Mouse (Mus musculus) layer of hippocampus, adult 18-20 months (tissue): ENCODE results near the gene Kdm5a. TPM values are rescaled to one million over a fixed set of nuclear protein-coding genes. Genes with fewer than 3 reads are reported as not detected.

ENCODE experiments used
- DNase-seq, 2 experiments: peaks; one replicate each; pipeline ENCODE4 v3.0.0; 2022; ENCODE audit warnings: low spot score in 2 of 2
- long read RNA-seq: library from polyadenylated mRNA; stranded (forward); transcript quantifications from one replicate; pipeline ENCODE4 v2.0.0, GENCODE M21; 2021
- total RNA-seq, 2 experiments: library from RNA; stranded (reverse); gene quantifications; 2 replicates each; pipeline ENCODE4 v1.2.3; 2021

The Kdm5a gene
- total RNA-seq = 10 to 100 TPM; 42.9 to 45.2 TPM
- long read RNA-seq, full-length matches to known transcripts = 5 of 13 reads
- long read RNA-seq, partial matches to known transcripts = 6 of 13 reads
- long read RNA-seq, other reads (novel, unspliced or antisense) = 2 of 13 reads

DNA sequence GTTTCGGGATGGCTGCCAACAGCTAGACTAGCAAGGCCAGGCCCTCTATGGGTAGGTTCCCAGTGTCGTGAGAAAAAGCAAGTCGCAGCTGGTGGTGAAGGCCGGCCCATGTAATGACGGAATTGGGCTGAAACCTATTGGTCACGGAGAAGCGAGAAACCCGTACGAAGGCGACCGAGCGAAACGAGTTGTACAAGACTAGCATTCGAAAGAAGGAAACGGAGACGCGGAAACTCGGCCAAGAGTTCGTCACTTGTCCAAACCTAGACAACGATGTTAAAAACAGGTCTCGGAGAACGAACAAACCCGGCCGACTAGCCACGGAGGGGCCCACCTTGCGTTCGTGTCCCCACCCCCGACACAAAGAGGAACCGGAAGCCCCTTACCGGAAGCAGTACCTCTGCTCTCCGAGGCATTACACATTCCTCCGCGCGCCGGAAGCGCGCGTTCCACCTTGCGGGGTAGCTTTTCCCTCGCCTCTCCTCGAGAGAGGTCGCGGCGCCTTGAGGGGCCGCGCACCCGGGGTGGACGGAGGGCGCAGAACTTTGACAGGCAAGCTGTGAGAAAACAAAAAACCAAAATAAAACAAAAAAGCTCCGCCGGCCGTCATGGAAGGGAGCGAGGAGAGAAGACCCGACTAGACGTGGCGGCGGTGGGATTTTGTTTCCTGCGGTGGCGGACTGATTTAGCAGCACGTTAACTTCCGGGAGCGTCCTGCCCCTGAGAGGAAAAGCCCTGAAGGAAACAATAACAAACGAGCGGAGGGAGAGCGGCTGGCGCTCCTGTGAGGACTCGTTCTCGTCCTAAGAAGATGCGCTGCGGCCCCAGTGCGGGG lies at the start of gene Kdm5a, which contains the start of gene Ccdc77:
Gene Kdm5a (plus strand): TSS at position 437 of the 835 bp plus-strand sequence.
Gene Ccdc77 (minus strand): TSS at position 687 of the 835 bp plus-strand sequence.
- peak; percentile 92 to 96 for DNase-seq

DNA sequence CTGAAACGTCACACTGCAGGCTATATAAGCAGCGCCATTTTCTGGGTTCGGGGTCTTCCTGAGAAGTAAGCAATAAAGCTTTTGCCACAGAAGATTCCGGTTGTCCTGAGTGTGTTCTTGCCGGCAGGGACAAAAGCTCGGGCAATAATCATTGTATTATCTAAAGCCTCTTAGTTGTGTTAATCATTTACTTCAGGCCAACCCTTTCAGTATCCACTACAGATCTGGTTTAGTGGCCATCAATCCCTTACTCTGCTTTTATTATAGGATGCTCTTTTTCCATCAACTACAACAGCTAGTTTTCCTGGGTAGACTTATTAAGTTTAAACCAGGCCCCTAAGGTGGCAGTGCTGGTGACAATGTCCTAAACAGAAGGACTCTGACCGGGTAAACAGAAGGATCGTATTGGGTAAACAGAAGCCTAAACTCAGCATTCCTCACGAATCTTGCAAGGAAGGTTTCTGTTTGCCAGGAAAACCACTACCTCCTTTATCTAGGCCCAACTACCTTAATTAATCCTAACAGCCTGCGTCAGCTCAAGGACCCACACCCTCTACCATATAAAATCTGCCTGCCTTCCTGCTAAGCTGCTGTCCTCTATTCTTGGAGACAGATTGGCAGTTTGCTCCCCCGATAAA lies 45.5 kb upstream of the Kdm5a start:
- no peak for DNase-seq

DNA sequence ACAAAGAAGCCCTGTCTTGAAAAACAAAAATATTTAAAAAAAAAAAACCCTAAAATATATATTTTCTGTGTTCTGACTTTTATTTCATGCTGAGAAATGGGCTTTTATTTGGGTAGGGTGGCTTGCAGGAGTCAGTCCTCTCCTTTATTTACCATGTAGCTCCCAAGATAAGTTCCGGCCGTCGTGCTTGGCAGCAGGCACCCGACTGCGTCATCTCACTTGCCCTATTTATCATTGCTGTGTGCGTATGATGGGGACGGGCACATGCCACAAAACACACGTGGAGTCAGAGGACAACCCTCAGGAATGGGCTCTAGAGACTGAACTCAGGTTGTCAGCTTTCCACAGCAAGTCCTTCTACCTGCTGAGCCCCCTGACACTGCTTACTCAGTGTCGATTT lies 44.8 kb upstream of the Kdm5a start:
- DNase-seq = no peak

DNA sequence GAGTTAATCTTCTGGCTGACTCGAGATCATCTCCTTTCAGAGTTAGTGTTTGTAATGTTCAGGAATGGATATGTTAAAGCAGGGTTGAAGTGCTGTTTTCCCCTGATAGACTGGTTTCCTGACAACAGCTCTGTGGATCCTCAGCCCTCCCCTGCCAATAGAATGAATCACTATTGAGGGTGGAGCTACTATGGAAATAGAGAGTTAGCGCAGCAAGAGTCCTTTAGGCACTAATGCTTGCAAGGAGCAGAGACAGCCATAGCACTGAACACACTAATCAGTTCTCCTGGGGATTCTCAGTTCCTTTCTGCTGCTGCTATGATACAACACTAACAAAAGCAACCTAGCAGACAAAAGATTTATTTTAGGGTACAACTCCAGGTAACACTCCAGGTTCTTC lies 43.6 kb upstream of the Kdm5a start:
- DNase-seq = peak in 1 of 2 experiments; percentile 4

DNA sequence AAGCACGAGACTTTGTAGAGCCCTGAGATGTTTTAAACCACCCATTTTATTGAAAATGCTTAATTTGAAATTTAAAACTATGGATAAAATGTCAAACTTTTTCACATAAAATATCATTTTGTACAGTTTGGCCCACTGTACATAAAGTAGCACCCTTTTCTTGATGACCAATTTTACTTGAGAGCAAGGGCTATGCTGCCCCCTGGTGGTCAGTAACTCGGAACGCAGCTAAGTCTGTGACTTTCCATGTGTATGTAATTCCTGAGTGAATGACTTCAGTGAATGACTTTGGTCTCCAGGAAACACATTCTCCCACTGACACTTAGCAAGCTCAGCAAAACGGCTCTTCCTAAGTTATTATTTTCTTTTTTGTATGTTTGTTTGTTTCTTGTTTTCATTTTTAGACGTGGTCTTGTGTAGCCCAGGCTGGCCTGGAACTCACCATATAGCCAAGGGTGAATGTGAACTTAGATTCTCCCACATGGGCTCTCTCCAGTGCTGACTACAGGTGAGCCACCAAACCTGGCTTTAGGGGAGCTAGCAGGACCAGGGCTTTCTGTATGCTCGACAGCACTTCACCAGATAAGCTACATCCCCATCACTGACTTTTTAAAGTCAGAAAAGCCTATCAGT lies 39.5 kb upstream of the Kdm5a start:
- DNase-seq = peak; percentile 25 to 85

DNA sequence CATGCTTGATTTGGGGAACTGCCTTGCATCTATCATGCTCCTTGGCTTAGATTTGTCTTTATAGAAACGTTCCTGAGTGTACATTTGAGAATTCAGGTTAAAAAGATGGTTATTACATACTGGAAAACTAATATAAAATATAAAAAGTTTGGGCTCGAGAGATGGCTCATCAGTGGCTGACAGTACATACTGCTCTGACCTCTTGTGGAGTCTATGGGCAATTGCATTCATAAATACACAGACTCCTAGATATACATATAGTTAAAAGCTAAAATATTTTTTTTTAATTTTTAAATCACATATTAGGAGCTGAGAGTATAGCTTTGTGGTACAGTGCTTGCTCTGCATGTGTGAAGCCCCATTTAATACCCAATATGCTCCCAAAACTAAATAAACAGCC lies 31.6 kb upstream of the Kdm5a start:
- no peak for DNase-seq

DNA sequence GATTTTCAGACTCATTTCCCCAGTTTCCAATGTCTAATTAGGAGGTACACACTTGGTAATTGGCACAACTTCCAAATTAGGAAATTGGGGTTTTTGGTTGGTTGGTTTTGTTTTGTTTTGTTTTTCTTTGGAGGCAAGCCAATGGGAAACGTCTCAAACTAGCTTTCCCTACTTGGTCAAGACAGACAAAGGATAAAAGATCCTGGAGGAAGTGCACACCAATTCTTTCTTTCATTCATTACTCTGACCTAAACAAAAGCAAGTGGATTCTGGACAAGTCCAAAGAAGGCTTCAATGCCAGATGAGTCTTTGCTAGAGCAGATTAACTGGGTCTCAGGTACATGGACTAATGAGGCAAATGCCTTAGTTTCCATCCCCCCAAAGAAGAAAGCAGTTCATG lies 19.9 kb upstream of the Kdm5a start:
- DNase-seq = no peak

DNA sequence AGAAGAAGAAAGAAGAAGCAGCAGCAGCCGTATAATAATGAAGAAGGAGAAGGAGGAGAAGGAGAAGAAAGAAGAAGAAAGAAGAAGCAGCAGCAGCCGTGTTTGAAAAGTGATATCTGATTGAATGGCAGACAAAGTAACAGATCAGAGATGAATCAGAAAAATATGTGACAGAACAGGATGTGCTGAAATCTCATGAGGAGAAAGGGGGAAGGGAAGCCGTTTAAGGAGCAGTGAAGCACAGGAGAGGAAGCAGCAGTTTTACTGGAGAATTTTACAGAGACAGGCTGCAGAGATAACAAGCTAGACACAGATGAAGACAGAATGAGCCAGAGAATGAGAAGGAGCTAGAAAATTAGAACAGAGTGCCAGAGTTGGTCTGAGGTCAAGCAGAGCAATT lies 14.9 kb upstream of the Kdm5a start:
- no peak for DNase-seq

DNA sequence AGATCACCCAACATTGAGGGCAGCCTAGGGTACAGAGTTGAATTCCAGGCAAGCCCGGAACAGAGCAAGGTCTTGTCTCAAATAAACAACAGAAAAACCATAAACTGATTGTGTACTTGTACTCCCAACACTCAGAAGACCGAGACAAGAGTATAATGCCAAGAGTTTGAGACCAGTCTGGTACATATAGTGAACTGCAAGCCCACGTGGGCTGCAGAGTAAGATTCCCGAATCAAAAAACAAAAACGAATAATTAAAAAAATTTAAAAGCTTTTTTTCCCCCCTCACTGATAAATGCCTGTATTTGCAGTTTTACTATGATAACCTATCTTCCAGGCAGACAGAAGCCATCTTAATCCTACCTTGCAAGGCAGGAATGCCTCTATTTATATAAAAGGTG lies 7.4 kb upstream of the Kdm5a start:
- DNase-seq = no peak

DNA sequence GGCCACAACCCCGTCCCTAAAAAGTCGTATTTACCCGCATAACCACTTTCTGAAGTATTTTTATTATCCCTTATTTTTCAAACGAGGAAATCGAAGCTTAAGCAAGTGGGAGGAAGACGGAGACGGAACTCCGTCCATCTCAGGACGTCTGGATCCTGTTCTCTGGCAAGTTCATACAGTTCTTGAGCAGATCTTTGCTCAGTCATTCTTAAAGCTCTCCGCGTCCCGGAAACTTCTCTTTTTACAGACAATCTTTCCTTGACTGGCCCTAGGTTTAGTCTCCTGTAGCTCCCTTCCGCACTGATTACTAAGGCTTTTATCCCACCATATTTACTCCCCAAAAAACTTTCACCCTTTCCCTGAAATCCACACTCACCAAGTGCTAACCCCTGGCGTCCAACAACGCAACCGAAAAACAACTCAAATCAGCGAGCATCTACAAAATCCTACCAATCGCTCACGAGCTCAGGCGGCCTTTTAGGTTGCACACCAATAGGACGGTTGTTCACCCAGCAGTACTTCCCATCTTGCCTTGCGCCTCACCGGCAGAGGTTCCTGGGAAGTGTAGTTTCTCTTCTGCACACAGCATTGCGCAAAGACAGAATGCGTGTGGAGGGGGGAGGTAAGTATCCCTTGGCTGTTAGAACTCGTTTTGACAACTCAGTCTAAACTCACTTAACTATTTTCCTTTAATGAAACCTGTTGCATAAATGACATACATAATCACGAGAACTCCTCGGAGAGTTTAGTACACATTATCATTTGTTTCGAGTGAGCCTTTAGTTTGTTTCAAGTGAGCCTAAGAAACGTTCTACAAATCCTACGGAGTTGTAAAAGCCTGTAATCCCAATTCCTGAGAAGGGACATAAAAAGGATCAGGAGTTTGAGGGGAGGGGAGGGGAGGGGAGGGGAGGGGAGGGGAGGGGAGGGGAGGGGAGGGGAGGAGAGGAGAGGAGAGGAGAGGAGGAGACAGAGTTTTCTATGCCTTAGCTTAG lies 6.7 kb upstream of the Kdm5a start:
- peak; percentile 83 to 92 for DNase-seq

DNA sequence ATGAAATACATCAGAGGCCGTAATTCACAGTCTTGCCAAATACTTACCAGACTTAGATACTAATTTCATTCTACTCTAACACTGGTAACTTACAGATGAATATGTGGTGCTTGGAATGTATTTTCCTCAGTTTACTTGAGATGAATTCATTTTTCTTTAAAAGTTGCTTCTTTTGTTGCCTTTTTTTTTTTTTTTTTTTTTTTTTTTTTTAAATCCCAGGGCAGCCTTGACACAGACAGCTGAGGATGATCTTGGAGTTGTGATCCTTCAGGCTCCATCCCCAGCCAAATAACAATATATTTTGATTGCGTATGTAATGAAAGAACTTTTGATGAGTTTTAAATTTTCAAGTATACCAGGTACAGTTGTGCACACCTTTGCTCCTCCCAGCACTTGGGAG lies 1.8 kb upstream of the Kdm5a start:
- no peak for DNase-seq

DNA sequence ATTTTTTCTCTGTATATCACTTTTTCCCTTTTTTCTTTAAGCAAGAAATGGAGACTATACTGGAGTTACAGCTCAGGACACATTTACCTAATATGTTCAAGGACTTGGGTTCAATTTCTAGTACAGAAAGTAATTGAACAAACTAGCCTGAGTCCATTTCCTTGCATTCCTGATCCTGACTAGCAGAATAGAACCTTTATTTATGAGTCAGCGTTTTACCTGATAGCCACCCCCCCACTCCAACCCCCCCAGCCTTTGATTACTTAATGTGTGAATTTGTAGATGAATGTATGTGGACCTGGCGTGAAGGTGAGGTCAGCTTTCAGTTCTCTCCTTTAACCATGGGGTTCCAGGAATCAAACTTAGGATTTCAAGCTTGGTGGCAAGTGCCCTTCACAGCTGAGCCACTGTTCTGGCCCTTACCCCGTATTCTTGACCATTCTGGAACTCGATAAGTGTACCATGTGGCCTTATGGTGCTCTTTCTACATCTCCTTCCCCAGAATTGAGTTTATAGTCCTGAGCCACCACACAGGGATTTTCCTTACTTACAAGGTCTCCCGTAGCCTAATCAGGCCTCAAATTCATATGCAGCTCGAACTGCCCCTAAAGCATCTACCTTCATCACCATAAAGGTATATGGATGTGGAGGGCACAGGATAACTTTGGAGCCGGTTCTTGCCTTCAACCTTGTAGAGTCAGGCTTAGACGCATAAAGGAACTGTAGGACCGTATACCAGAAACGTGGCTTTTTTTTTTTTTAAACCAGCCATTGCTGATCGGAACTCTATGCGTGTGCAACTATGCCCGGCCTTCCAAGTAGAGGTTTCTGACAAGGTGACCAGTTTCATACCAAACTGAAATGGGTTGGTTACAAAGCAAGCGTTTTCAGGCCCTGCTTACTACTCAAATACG lies 893 bp upstream of the Kdm5a start:
- DNase-seq = no peak

DNA sequence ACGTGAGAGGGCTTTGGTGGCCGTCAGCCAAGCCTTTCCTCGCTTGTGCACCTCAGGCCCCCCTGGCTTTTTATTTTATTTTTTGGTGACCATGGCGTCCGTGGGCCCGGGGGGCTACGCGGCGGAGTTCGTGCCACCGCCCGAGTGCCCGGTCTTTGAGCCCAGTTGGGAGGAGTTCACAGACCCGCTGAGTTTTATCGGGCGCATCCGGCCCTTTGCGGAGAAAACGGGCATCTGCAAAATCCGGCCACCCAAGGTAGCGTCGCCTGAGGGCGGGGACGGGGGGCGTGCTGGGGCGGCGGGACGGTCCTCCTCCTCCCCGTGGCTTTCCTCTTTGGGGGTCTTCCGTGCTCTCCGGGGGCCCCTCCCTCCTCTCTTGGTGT lies 590 bp downstream of the Kdm5a start:
- no peak for DNase-seq

DNA sequence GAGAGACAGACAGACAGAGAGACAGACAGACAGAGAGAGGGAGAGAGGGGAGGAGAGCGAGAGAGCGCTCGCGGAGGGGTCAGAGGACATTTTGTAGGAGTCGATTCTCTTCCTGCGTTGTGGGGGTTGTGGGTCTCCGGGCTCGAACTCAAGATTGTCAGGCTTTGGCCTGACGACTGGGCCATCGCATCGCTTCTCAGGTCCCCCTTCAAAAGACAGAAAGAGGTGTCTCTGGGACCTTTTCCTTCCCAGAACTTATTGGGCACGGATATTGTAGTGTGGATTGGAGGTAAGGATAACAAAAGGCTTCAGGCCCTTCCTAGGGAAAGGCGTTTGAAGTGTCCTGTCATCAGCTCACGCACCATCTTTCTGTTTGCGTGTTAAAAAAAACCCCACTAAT lies 1.1 kb downstream of the Kdm5a start:
- no peak for DNase-seq

DNA sequence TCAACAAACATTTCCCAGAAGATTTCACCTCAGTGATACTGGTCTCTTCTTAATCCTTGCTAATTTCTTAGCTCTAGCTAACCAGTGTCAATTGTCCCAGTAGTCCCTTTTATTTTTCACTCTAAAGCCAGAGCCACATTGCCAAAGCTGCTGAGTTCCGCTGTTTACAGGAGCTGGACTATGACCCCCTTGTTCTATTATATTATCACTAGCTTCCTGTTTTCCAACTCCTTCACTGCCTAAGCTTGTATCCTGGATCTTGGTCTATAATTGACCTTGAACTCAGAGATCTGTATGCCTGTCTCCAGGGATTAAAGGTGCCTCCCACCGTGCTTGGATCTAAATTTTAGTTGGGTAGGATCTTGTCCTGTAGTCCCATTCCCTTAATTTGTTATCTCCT lies 12.8 kb downstream of the Kdm5a start:
- no peak for DNase-seq

DNA sequence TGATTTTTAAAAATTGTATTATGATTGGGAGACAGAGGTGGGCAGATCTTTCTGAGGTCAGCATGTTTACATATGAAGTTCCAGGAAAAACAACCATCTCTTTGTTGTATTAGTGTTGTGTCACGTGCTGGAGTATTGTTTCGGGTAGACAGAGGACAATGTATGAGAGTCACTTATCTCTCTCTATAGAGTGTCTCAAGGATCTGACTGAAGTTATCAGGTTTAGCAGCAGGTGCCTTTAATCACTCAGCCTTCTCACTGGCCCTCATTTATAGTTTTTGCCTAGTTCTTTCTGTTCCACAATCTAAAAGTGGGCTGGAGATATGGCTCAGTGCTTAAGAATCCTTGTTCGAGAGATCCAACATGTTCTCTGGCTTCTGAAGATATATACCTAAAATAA lies 26.1 kb downstream of the Kdm5a start:
- DNase-seq = no peak

DNA sequence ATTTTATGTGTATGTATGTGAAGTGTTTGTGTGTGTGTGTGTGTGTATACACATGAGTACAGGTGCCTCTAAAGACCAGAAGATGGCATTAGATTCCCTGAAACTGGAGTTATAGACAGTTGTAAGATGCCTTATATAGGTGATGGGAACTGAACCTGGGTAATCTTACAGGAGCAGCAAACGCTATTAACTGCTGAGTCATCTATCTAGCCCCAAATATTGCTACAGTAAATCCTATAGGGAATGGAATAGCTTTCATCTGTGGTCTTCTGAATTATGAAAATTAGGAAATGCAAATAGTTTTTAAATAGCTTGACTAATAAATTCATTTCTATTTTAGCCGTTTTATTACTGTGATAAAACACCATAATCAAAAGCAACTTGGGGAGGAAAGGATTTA lies 28.9 kb downstream of the Kdm5a start:
- DNase-seq = no peak

DNA sequence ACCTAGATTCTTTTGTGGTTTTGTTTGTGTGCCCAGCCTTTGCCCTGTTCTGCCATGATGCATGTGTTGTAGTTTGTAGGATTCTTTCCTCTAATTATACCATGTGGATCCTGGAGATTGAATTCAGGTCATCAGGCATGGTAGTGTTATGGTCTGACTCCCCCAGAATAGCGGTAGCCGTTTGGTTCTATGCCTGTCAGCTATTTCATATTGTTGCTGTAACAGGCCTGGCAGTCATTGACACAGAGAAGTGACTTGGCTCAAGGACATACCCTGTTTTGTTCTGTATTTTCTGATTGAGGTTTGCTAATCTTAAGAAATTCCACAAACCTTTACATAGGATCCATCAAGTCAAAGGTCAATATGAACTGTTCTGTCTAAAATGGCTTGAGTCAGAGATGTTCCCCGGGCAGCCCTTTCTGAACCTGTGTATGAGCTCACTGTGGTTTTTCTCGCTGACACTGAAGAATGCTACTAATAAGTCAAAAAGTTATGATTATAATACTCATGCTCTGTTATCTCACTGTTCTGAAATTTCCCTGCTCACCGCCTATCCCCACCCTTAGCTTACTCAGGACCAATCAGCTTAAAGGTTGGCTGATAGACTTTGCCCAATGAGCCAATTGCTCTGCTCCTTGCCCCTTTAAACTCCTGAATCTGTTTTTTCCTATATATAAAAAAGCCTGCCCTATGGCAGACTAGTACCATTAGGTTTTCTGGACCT lies 31.9 kb downstream of the Kdm5a start:
- no peak for DNase-seq

DNA sequence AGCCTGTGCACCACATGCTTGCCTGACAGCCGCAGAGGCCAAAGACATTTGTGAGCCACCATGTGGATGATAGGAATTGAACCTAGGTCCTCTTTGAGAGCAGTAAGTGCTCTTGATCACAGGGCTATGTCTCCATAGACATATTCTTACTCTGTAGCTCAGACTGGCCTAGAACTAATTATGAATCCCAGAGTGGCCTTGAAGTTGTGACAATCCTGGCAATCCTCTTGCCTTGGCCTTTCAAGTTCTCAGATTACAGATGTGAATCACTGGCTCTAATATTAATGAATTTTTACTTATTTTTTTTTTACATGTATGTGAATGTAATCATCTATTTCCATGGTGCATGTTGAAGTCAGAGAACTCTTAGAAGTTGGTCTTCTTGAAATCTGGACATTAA lies 40.0 kb downstream of the Kdm5a start:
- DNase-seq = no peak
